Mouse (Mus musculus) CH12.LX (cell line): ENCODE results near the gene Cd27. TPM values are rescaled to one million over a fixed set of nuclear protein-coding genes. Genes with fewer than 3 reads are reported as not detected.

Source experiments
- DNase-seq: peaks from one replicate; pipeline ENCODE4 v3.0.0-alpha.2; 2013; ENCODE audit errors: extremely low read depth
- H3K27ac ChIP-seq: 2 replicates; pipeline ENCODE4 v1.5.1; 2012; ENCODE audit warnings: low read depth, mild to moderate bottlenecking, control low read depth, moderate library complexity; ENCODE audit not compliant: insufficient read depth
- H3K27me3 ChIP-seq: replicated peaks from 2 replicates; pipeline ENCODE3; 2012; ENCODE audit warnings: inconsistent platforms
- H3K36me3 ChIP-seq, 2 experiments: replicated peaks in 1 of 2; 2 replicates each; pipeline versions ENCODE3 to v1.6.1; 2012; ENCODE audit warnings: inconsistent platforms in 1 of 2, low read length in 1 of 2, mild to moderate bottlenecking in 1 of 2, mixed read lengths in 1 of 2, moderate library complexity in 1 of 2; ENCODE audit not compliant: control insufficient read depth in 1 of 2, insufficient read depth in 1 of 2
- H3K4me1 ChIP-seq, 2 experiments: 2 replicates each; pipeline ENCODE4 v1.6.1; 2012; ENCODE audit warnings: inconsistent platforms in 1 of 2, moderate library complexity in 1 of 2; ENCODE audit not compliant: insufficient read depth in 2 of 2, control insufficient read depth in 1 of 2
- H3K4me2 ChIP-seq: 2 replicates; pipeline ENCODE4 v1.6.1; 2012; ENCODE audit warnings: low read depth, mild to moderate bottlenecking, control low read depth; ENCODE audit not compliant: poor library complexity, insufficient read depth, severe bottlenecking
- H3K4me3 ChIP-seq, 3 experiments: fragments of 150-350 bp in 1 of 3; sonication (generic) in 1 of 3; replicated peaks in 1 of 3; 2 replicates each; pipeline versions ENCODE3 to v1.5.1; 2011 to 2012; ENCODE audit warnings: low read depth in 2 of 3, low read length in 2 of 3, mild to moderate bottlenecking in 2 of 3, moderate library complexity in 2 of 3, control low read depth in 1 of 3, improper control_type of control experiment in 1 of 3, inconsistent platforms in 1 of 3, mixed read lengths in 1 of 3; ENCODE audit not compliant: poor library complexity in 1 of 3
- H3K79me2 ChIP-seq: replicated peaks from 2 replicates; pipeline ENCODE4 v1.6.1; 2012; ENCODE audit warnings: mild to moderate bottlenecking, moderate library complexity; ENCODE audit not compliant: control insufficient read depth, poor library complexity, insufficient read depth, severe bottlenecking; ENCODE audit errors: extremely low read depth
- H3K9ac ChIP-seq: 2 replicates; pipeline ENCODE4 v1.6.1; 2012; ENCODE audit warnings: low read depth, mild to moderate bottlenecking, control low read depth, moderate library complexity; ENCODE audit not compliant: insufficient read depth
- H3K9me3 ChIP-seq: replicated peaks from 2 replicates; pipeline ENCODE3; 2012; ENCODE audit warnings: low read length, inconsistent platforms, mixed read lengths
- BHLHE40 ChIP-seq: IDR thresholded peaks from 2 replicates; pipeline ENCODE4 v1.6.1; 2011; ENCODE audit warnings: mild to moderate bottlenecking, low read depth, low read length, improper control_type of control experiment
- CHD1 ChIP-seq: IDR thresholded peaks from 2 replicates; pipeline ENCODE4 v1.6.1; 2012; ENCODE audit warnings: low read depth, low read length, improper control_type of control experiment, inconsistent platforms
- CTCF ChIP-seq, 2 experiments: IDR thresholded peaks in 1 of 2; conservative IDR thresholded peaks in 1 of 2; 2 replicates each; pipeline ENCODE4 v1.5.1; 2011 to 2012; ENCODE audit warnings: low read depth in 2 of 2, low read length in 2 of 2, improper control_type of control experiment in 1 of 2, inconsistent platforms in 1 of 2, mild to moderate bottlenecking in 1 of 2, moderate library complexity in 1 of 2
- ETS1 ChIP-seq: conservative IDR thresholded peaks from 2 replicates; pipeline ENCODE4 v1.6.1; 2012; ENCODE audit warnings: low read depth, mild to moderate bottlenecking, inconsistent platforms, low read length, improper control_type of control experiment, moderate library complexity
- GABPA ChIP-seq: IDR thresholded peaks from 2 replicates; pipeline ENCODE4 v1.6.1; 2012; ENCODE audit warnings: low read depth, low read length, improper control_type of control experiment, inconsistent platforms; ENCODE audit not compliant: insufficient replicate concordance
- HCFC1 ChIP-seq: IDR thresholded peaks from 2 replicates; pipeline ENCODE4 v1.6.1; 2012; ENCODE audit warnings: low read depth, mild to moderate bottlenecking, inconsistent platforms, low read length, improper control_type of control experiment
- MAFK ChIP-seq: IDR thresholded peaks from 2 replicates; pipeline ENCODE4 v1.6.1; 2011; ENCODE audit warnings: low read length, improper control_type of control experiment; ENCODE audit not compliant: insufficient replicate concordance
- MAX ChIP-seq: IDR thresholded peaks from 2 replicates; pipeline ENCODE4 v1.6.1; 2011; ENCODE audit warnings: low read length, improper control_type of control experiment
- MYC ChIP-seq: IDR thresholded peaks from 2 replicates; pipeline ENCODE4 v1.6.1; 2011; ENCODE audit warnings: low read depth, mild to moderate bottlenecking, improper control_type of control experiment, low read length
- NRF1 ChIP-seq: IDR thresholded peaks from 2 replicates; pipeline ENCODE4 v1.6.1; 2014; ENCODE audit warnings: low read depth, mild to moderate bottlenecking, inconsistent platforms, low read length, improper control_type of control experiment, moderate library complexity
- PAX5 ChIP-seq: IDR thresholded peaks from 2 replicates; pipeline ENCODE4 v1.6.1; 2012; ENCODE audit warnings: low read length, inconsistent platforms, mixed read lengths
- RAD21 ChIP-seq: IDR thresholded peaks from 2 replicates; pipeline ENCODE4 v1.6.1; 2011; ENCODE audit warnings: low read depth, mild to moderate bottlenecking, low read length, improper control_type of control experiment, moderate library complexity
- RCOR1 ChIP-seq: conservative IDR thresholded peaks from 2 replicates; pipeline ENCODE4 v1.6.1; 2012; ENCODE audit warnings: low read depth, mild to moderate bottlenecking, inconsistent platforms, low read length, improper control_type of control experiment
- SIN3A ChIP-seq: IDR thresholded peaks from 2 replicates; pipeline ENCODE4 v1.6.1; 2012; ENCODE audit warnings: low read length, improper control_type of control experiment, inconsistent platforms
- TBP ChIP-seq: conservative IDR thresholded peaks from 2 replicates; pipeline ENCODE4 v1.6.1; 2011; ENCODE audit warnings: low read depth, low read length, improper control_type of control experiment
- USF1 ChIP-seq: IDR thresholded peaks from 2 replicates; pipeline ENCODE4 v1.6.1; 2014; ENCODE audit warnings: low read depth, mild to moderate bottlenecking, inconsistent platforms, low read length, improper control_type of control experiment
- ZNF384 ChIP-seq: IDR thresholded peaks from 2 replicates; pipeline ENCODE4 v1.6.1; 2012; ENCODE audit warnings: low read depth, low read length, improper control_type of control experiment, inconsistent platforms
- dilution Hi-C: fragments of 300-500 bp; cut with MboI; formaldehyde crosslinking; loops from 2 replicates; pipeline ENCODE4 v1.14.3; 2020; ENCODE audit warnings: low sequenced_read_pairs; ENCODE audit not compliant: extremely low pct_unique_long_range_greater_than_20kb, extremely low pct_ligation_motif_present
- in situ Hi-C: fragments of 300-500 bp; cut with MboI; formaldehyde crosslinking; loops from 3 replicates; pipeline ENCODE4 v1.14.3; 2019; ENCODE audit warnings: low sequenced_read_pairs, low pct_ligation_motif_present, low pct_unique_long_range_greater_than_20kb, mixed read lengths
- polyA plus RNA-seq: library from polyadenylated mRNA; unstranded; fragments of >175 nt; gene quantifications from 2 replicates; pipeline ENCODE4 v1.2.1, GENCODE M21; 2012; ENCODE audit warnings: low read depth; ENCODE audit not compliant: insufficient read length
- total RNA-seq, 2 experiments: library from RNA; depleted of rRNA; stranded (reverse); fragments of 300-350 nt in 1 of 2; fragments of >200 nt in 1 of 2; gene quantifications; 2 replicates each; pipeline ENCODE4 v1.2.3; 2012 to 2014

Gene Cd27
- total and polyA plus RNA-seq, 3 experiments = 0.54 TPM; not detected in 2

- DNase-seq = no peak
These were observed 4.8 kb upstream of the Cd27 start for GRCm38 (mm10) chr6:125241566-125241965.

GRCm38 (mm10) chr6:125240617-125241016 is 3.8 kb upstream of the Cd27 start:
- Histone ChIP-seq H3K4me3 (no peak overlapping the region), H3K79me2 (no peaks in the 10 kb centered on the region), H3K9ac (no peak overlapping the region), H3K36me3 (peaks cover 8 to 59% of the 10 kb centered on the region in 2 experiments), H3K27me3 (no peaks in the 10 kb centered on the region), H3K9me3 (no peaks in the 10 kb centered on the region)
- in situ Hi-C loops = no loop called here
- DNase-seq = no peak
- TF ChIP-seq USF1 (no peak), ETS1 (no peak), MAX (no peak)
- TF ChIP-seq, all 38 proteins: peak for 0
- dilution Hi-C loops = no loop called here
- no peak overlapping the region for H3K27ac ChIP-seq
- H3K4me2 ChIP-seq = no peak overlapping the region
- peaks cover 2 to 16% of the 10 kb centered on the region in 2 experiments; a peak in 3 of 4 replicates for H3K4me1 ChIP-seq

More at GRCm38 (mm10) chr6:125241566-125241965, 4.8 kb upstream of the Cd27 start:
- in situ Hi-C loops = no loop called here
- peaks cover 2 to 16% of the 10 kb centered on the region in 2 experiments; a peak in 3 of 4 replicates for H3K4me1 ChIP-seq
- no peak overlapping the region for H3K27ac ChIP-seq
- H3K9me3 ChIP-seq = no peaks in the 10 kb centered on the region
- H3K4me3 ChIP-seq = no peak overlapping the region
- dilution Hi-C loops = no loop called here
- H3K36me3 ChIP-seq = peaks cover 8 to 50% of the 10 kb centered on the region in 2 experiments
- no peaks in the 10 kb centered on the region for H3K79me2 ChIP-seq
- H3K9ac ChIP-seq = no peak overlapping the region
- TF ChIP-seq BHLHE40 = peak; percentile 32; the same call in 1 of the 2 replicates
- no peak for TF ChIP-seq GABPA
- no peak for TF ChIP-seq USF1
- no peak for TF ChIP-seq ETS1
- no peak for TF ChIP-seq NRF1
- TF ChIP-seq HCFC1 = no peak
- no peaks in the 10 kb centered on the region for H3K27me3 ChIP-seq
- no peak overlapping the region for H3K4me2 ChIP-seq

GRCm38 (mm10) chr6:125239547-125239946 is 2.7 kb upstream of the Cd27 start:
- Histone ChIP-seq H3K4me1 (peaks cover 2 to 16% of the 10 kb centered on the region in 2 experiments; a peak in 3 of 4 replicates), H3K4me3 (no peak overlapping the region), H3K36me3 (peaks cover 8 to 60% of the 10 kb centered on the region in 2 experiments), H3K9ac (no peak overlapping the region), H3K9me3 (no peaks in the 10 kb centered on the region), H3K4me2 (no peak overlapping the region), H3K27ac (no peak overlapping the region), H3K27me3 (no peaks in the 10 kb centered on the region), H3K79me2 (no peaks in the 10 kb centered on the region)
- no peak for TF ChIP-seq RAD21
- TF ChIP-seq ZNF384 = no peak
- no peak for TF ChIP-seq CTCF (conservative IDR thresholded peaks at IDR 0.05 in 1 of 2, IDR thresholded peaks at IDR 0.05 in 1 of 2; ENCODE audit: low read depth in 2 of 2, low read length in 2 of 2)
- TF ChIP-seq SIN3A = no peak
- TF ChIP-seq PAX5 = no peak
- TF ChIP-seq RCOR1 = no peak
- TF ChIP-seq CHD1 = no peak
- no peak for TF ChIP-seq MYC
- no peak for TF ChIP-seq TBP
- TF ChIP-seq GABPA = no peak
- TF ChIP-seq MAFK = no peak
- dilution Hi-C loops (no loop called here), in situ Hi-C loops (no loop called here)
- no peak for DNase-seq
